Mouse (Mus musculus) embryonic facial prominence, embryonic 15.5 days (tissue): ENCODE data around the gene Luc7l3. TPM values are rescaled to one million over a fixed set of nuclear protein-coding genes. Genes with fewer than 3 reads are reported as not detected.
A peak's percentile ranks its signal among the peaks of the same experiment; 100 is the strongest.
"Not testable (repeated sequence)": the region's sequence is repeated elsewhere in the genome, so short reads cannot be mapped to it uniquely, and the experiment has no call there.

Experiments
- ATAC-seq: fragments of 200-750 bp; cut with Nextera tagmentation; 2 replicates; pipeline ENCODE4 v1.8.0; 2017; ENCODE audit warnings: low read depth, moderate TSS enrichment; ENCODE audit not compliant: insufficient number of reproducible peaks, low FRiP score, low TSS enrichment
- H3K27ac ChIP-seq: fragments of 300-500 bp; sonication (generic); replicated peaks from 2 replicates; pipeline ENCODE4 v1.5.1; 2015; ENCODE audit warnings: mild to moderate bottlenecking, inconsistent platforms
- H3K27me3 ChIP-seq: fragments of 300-500 bp; sonication (generic); 2 replicates; pipeline ENCODE4 v1.6.1; 2015; ENCODE audit warnings: inconsistent platforms
- H3K36me3 ChIP-seq: fragments of 300-500 bp; sonication (generic); 2 replicates; pipeline ENCODE4 v1.6.1; 2015; ENCODE audit warnings: mild to moderate bottlenecking, inconsistent platforms
- H3K4me1 ChIP-seq: fragments of 300-500 bp; sonication (generic); 2 replicates; pipeline ENCODE4 v1.6.1; 2015; ENCODE audit warnings: inconsistent platforms
- H3K4me2 ChIP-seq: fragments of 300-500 bp; sonication (generic); replicated peaks from 2 replicates; pipeline ENCODE4 v1.6.1; 2015; ENCODE audit warnings: mild to moderate bottlenecking, inconsistent platforms
- H3K4me3 ChIP-seq: fragments of 300-500 bp; sonication (generic); replicated peaks from 2 replicates; pipeline ENCODE4 v1.5.1; 2015; ENCODE audit warnings: mild to moderate bottlenecking, inconsistent platforms
- H3K9ac ChIP-seq: fragments of 300-500 bp; sonication (generic); 2 replicates; pipeline ENCODE4 v1.6.1; 2015; ENCODE audit warnings: inconsistent platforms
- H3K9me3 ChIP-seq: fragments of 300-500 bp; sonication (generic); replicated peaks from 2 replicates; pipeline ENCODE4 v1.6.1; 2016; ENCODE audit warnings: inconsistent platforms
- WGBS: fragments of 180-500 bp; shearing (Covaris S2); methylation state at CpG from one replicate; pipeline ENCODE4 v1.1.7; 2015; 5-methylcytosine and 5-hydroxymethylcytosine counted together
- polyA plus RNA-seq: library from polyadenylated mRNA; unstranded; fragments of >200 nt; fragmentation: Nextera tagmentation; extraction: Ambion mirVana; gene quantifications from 2 replicates; pipeline ENCODE4 v1.2.1, GENCODE M21; 2015

Luc7l3 gene
- polyA plus RNA-seq, 1 experiment from 2014 or later, result 106 TPM

DNA sequence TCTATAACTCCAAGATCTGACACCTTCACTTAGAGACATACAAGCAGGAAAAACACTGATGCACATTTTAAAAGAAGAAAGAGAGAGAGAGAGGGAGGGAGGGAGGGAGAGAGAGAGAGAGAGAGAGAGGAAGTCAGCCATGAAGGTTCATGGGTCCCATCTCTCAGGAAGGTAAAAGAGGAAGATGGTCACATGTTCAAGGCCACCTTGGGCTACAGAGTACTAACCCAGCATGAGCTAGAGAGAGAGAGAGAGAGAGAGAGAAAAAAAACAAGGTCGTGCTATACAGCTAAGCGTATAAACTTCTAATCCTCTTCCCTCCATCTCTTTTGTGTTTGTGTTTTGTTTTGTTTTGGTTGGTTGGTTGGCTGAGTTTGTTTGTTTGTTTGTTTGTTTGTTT, 50.8 kb downstream of the Luc7l3 start:
- ATAC-seq, result no peak
- Histone ChIP-seq H3K9me3 (no peaks in the 10 kb centered on the region), H3K9ac (no peak overlapping the region), H3K36me3 (no peaks in the 10 kb centered on the region), H3K4me1 (0 out of 2 replicates have a peak, but pooled peaks cover 6% of the 10 kb centered on the region), H3K4me3 (no peak overlapping the region), H3K4me2 (no peak overlapping the region), H3K27ac (no peak overlapping the region), H3K27me3 (no peaks in the 10 kb centered on the region)
- 88% methylated on average over 2 of the region's 2 CpGs for WGBS

DNA sequence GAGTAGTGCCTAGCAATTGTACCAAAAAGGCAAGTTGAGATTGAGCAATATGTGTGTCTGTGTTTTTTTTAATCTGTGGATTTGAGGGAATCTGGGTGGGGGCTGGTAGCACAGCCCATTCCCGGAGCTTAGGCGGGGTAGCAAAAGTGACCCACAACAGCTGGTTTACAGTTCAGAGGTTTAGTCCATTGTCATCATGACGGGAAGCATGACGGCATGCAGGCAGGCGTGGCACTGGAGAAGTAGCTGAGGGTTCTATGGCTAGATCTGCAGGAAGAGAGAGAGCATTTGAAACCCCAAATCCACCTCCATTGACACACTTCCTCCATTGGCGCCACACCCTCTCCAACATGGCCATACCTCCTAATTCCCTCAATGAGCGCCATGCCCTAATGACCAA, 51.9 kb downstream of the Luc7l3 start:
- 84% methylated on average over 7 of the region's 7 CpGs for WGBS
- Histone ChIP-seq H3K4me3 (no peak overlapping the region), H3K27ac (no peak overlapping the region), H3K4me2 (no peak overlapping the region), H3K9ac (no peak overlapping the region), H3K27me3 (no peaks in the 10 kb centered on the region), H3K9me3 (no peaks in the 10 kb centered on the region), H3K4me1 (peaks cover 13% of the 10 kb centered on the region; the same call in 1 of the 2 replicates), H3K36me3 (no peaks in the 10 kb centered on the region)
- no peak for ATAC-seq

DNA sequence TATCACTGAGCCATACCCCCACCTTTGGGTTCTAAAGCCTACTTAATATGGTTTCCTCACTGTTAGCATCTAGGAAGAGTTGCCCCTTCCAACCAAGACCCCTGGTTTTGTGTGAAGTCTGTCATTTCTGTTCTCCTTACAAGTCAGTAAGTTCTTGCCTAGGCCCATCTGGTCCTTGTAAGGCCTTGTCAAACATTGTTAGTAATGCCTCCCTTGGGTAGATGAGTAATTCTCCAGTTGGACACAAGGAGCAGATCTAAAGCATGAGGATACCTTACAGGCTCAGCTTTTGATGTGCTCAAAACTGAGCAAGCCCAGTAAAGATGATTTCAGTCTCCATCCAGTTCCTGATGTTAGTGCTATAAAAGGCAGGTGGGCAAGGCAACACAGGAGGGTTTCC, 53.0 kb downstream of the Luc7l3 start:
- ATAC-seq, result no peak
- Histone ChIP-seq H3K4me2 (no peak overlapping the region), H3K27ac (no peak overlapping the region), H3K4me3 (no peak overlapping the region), H3K36me3 (no peaks in the 10 kb centered on the region), H3K9me3 (no peaks in the 10 kb centered on the region), H3K4me1 (peaks cover 21% of the 10 kb centered on the region; the same call in 1 of the 2 replicates), H3K9ac (no peak overlapping the region), H3K27me3 (no peaks in the 10 kb centered on the region)

DNA sequence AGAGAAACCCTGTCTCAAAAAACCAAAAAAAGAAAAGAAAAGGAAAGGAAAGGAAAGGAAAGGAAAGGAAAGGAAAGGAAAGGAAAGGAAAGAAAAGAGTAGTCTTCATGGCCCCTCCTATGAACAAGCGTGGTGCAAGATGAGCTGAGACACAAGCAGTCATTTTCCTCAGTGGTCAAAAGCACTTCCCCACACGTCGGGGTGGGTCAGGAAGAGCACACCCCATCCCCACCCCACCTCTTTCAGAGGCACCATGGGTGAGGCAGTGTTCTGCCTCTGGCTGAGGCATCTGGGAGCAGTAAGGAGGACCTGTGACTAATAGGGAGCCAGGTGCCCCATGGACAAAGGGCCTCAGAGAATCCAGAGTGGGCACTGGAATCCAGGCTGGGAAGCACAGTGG, 55.6 kb downstream of the Luc7l3 start:
- not testable (repeated sequence) for H3K4me2 ChIP-seq, ATAC-seq, H3K27ac ChIP-seq, H3K9ac ChIP-seq, H3K4me3 ChIP-seq, H3K36me3 ChIP-seq, H3K27me3 ChIP-seq, H3K9me3 ChIP-seq
- 68% methylated on average over 3 of the region's 3 CpGs for WGBS
- peaks cover 21% of the 10 kb centered on the region; the same call in 1 of the 2 replicates for H3K4me1 ChIP-seq

DNA sequence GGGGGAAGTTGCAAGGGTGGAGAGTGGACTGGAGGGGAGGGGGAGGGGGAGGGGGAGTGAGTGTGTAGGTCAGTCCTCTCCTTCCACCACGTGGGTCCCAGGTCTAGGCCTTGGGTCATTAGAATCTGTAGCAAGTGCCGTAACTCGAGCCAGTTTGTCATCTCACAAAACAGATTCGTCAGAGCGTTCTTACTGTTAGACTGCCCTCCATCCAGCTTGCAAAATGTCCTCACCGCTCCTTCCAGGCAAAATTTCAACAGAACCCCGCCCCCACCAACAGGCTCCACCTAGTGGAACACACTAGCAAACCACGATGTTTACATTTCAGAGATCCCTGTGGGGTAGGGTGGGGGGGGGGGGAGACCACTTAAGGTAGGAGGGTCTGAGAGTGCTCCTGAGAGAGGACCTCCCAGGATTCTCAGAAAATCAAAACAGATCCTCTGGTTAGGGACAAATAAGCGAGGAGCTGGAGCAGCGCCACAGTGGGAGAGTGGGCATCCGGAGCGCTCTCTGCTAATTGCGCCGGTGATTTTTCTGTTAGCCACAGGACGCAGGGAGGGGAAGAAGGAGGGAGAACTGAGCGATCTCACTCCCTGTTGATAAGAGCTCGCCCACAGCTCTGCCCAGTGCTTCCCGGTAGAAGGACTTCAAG, 56.5 kb downstream of the Luc7l3 start:
- H3K27ac ChIP-seq, result peak overlapping the region; percentile 68
- peak; percentile 30; the same call in 1 of the 2 replicates for ATAC-seq
- 1% methylated on average over 18 of the region's 18 CpGs for WGBS
- H3K4me2 ChIP-seq, result peak overlapping the region; percentile 55
- H3K4me1 ChIP-seq, result peaks cover 21% of the 10 kb centered on the region; the same call in 1 of the 2 replicates
- H3K36me3 ChIP-seq, result no peaks in the 10 kb centered on the region
- H3K9me3 ChIP-seq, result no peaks in the 10 kb centered on the region
- no peak overlapping the region; the same call in 1 of the 2 replicates for H3K9ac ChIP-seq
- no peaks in the 10 kb centered on the region for H3K27me3 ChIP-seq
- H3K4me3 ChIP-seq, result peak overlapping the region; percentile 35

DNA sequence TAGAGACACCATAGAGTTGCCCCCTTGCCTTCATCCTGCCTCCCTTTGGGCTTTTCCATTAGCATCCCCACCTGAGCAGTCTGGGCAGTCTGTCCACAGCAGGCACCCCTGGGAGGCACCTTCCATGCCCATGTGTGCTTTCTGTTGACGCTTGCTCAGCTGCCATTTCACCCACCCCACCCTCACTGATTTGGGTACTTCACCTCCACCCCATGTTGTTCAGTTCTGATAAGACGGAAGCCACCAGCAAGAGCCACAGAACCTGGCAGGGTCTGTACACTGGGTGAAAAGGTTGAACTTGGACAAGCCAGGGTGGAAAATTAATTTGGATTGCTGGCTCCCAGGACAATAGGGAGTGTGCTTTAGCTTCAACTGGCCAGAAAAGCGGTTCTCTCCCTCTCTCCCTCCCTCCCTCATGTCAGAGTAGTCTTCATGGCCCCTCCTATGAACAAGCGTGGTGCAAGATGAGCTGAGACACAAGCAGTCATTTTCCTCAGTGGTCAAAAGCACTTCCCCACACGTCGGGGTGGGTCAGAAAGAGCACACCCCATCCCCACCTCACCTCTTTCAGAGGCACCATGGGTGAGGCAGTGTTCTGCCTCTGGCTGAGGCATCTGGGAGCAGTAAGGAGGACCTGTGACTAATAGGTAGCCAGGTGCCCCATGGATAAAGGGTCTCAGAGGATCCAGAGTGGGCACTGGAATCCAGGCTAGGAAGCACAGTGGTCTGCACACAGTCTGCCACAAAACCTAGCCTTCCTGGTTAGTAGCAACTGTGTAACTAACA, 60.0 kb downstream of the Luc7l3 start:
- no peak for ATAC-seq
- Histone ChIP-seq H3K9me3 (no peaks in the 10 kb centered on the region), H3K36me3 (no peaks in the 10 kb centered on the region), H3K4me3 (no peak overlapping the region), H3K4me1 (peaks cover 16% of the 10 kb centered on the region; the same call in 1 of the 2 replicates), H3K27ac (no peak overlapping the region), H3K9ac (no peak overlapping the region), H3K4me2 (no peak overlapping the region), H3K27me3 (no peaks in the 10 kb centered on the region)
- WGBS, result 73% methylated on average over 6 of the region's 6 CpGs

GRCm38 (mm10) chr11:94259814-94260213, 62.0 kb downstream of the Luc7l3 start:
- WGBS, result 69% methylated on average over 4 of the region's 4 CpGs
- H3K9ac ChIP-seq, result no peak overlapping the region
- no peaks in the 10 kb centered on the region for H3K9me3 ChIP-seq
- no peaks in the 10 kb centered on the region for H3K36me3 ChIP-seq
- ATAC-seq, result no peak
- H3K4me1 ChIP-seq, result peaks cover 13% of the 10 kb centered on the region
- H3K4me3 ChIP-seq, result no peak overlapping the region
- H3K27me3 ChIP-seq, result no peaks in the 10 kb centered on the region
- no peak overlapping the region for H3K4me2 ChIP-seq
- no peak overlapping the region for H3K27ac ChIP-seq

GRCm38 (mm10) chr11:94257987-94258386, 63.8 kb downstream of the Luc7l3 start:
- Histone ChIP-seq H3K4me2 (no peak overlapping the region), H3K27ac (no peak overlapping the region), H3K9ac (no peak overlapping the region), H3K9me3 (no peaks in the 10 kb centered on the region), H3K27me3 (no peaks in the 10 kb centered on the region), H3K36me3 (no peaks in the 10 kb centered on the region), H3K4me3 (no peak overlapping the region), H3K4me1 (peaks cover 7% of the 10 kb centered on the region)
- no peak for ATAC-seq
- WGBS, result 53% methylated on average over 14 of the region's 14 CpGs

GRCm38 (mm10) chr11:94255733-94256132, 66.1 kb downstream of the Luc7l3 start:
- WGBS, result 68% methylated on average over 5 of the region's 5 CpGs

DNA sequence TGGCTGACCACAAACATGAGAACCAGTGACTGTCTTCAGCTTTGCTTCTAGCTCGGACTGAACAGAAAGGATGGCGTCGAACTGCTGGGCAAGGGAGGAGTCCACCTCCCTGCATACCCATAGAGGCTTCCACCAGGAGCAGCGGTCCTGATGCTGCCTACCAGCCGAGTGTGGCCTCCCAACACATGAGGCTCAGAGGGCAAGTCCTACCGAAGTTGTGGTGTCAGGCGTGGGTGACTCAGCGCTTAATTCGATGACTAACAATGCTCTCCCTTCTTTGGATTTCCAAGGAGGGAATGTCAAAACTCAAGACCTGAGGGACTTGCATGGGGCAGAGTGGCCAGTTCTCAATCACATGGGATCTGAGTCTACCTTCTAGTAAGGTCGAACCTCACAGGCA, 68.1 kb downstream of the Luc7l3 start:
- no peaks in the 10 kb centered on the region for H3K36me3 ChIP-seq
- H3K9ac ChIP-seq, result no peak overlapping the region
- no peak overlapping the region for H3K4me2 ChIP-seq
- ATAC-seq, result no peak
- H3K4me3 ChIP-seq, result no peak overlapping the region
- H3K9me3 ChIP-seq, result no peaks in the 10 kb centered on the region
- H3K27me3 ChIP-seq, result no peaks in the 10 kb centered on the region
- peaks cover 7% of the 10 kb centered on the region for H3K4me1 ChIP-seq
- no peak overlapping the region for H3K27ac ChIP-seq
- 80% methylated on average over 10 of the region's 10 CpGs for WGBS

More at GRCm38 (mm10) chr11:94255733-94256132, 66.1 kb downstream of the Luc7l3 start:
- H3K4me2 ChIP-seq, result no peak overlapping the region
- no peak overlapping the region for H3K27ac ChIP-seq
- H3K27me3 ChIP-seq, result no peaks in the 10 kb centered on the region
- no peak overlapping the region for H3K4me3 ChIP-seq
- H3K9me3 ChIP-seq, result no peaks in the 10 kb centered on the region
- ATAC-seq, result no peak
- H3K4me1 ChIP-seq, result peaks cover 7% of the 10 kb centered on the region
- H3K9ac ChIP-seq, result no peak overlapping the region
- H3K36me3 ChIP-seq, result no peaks in the 10 kb centered on the region

DNA sequence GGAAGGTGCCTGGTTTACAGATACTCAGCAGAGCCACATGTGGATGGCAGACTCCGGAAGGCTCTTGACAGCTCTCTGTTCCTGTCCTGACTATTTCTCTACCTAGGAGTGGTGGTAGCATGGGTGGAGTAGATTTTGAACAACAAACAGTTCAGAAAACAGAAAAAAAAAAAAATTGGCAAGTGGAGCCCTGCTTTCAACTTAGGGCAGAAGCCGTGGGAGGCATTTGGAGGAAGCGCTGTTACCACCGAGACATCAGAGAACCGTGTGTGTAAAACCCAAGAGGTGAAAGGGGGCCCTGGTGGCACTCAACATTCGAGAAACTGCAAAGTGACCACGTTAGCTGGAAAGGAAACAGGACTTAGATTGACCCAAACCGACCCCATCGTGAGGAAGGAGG, 68.6 kb downstream of the Luc7l3 start:
- Histone ChIP-seq H3K4me3 (no peak overlapping the region), H3K27me3 (no peaks in the 10 kb centered on the region), H3K4me1 (peaks cover 7% of the 10 kb centered on the region), H3K9me3 (no peaks in the 10 kb centered on the region), H3K27ac (no peak overlapping the region), H3K9ac (no peak overlapping the region), H3K36me3 (no peaks in the 10 kb centered on the region), H3K4me2 (no peak overlapping the region)
- WGBS, result 55% methylated on average over 9 of the region's 9 CpGs
- ATAC-seq, result no peak

DNA sequence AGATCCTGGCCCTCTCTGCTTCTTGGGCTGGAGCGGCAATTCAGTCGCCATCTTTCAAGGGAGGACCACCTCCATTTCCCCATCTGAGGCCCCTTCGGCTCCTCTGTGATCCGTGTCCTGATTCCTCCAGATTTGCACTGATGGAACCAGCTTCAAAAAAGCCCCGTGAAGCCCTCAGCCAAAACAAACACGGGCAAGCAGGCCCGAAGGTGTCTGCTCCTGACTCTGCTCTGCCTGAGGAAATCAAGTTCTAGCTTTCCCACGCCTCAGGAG, 75.1 kb downstream of the Luc7l3 start:
- Histone ChIP-seq H3K4me2 (peak overlapping the region; percentile 31), H3K9me3 (no peaks in the 10 kb centered on the region), H3K4me1 (peaks cover 56% of the 10 kb centered on the region), H3K27me3 (no peaks in the 10 kb centered on the region), H3K36me3 (no peaks in the 10 kb centered on the region), H3K9ac (no peak overlapping the region), H3K27ac (peak overlapping the region; percentile 94), H3K4me3 (no peak overlapping the region)
- 10% methylated on average over 8 of the region's 8 CpGs for WGBS
- no peak; the same call in 1 of the 2 replicates for ATAC-seq
